Mouse (Mus musculus) testis, postnatal 14 days (tissue): ENCODE data around the gene Med13l.

Experiments used
- DNase-seq: peaks from one replicate; pipeline ENCODE4 v3.0.0; 2021; ENCODE audit warnings: low spot score

Med13l gene

DNA sequence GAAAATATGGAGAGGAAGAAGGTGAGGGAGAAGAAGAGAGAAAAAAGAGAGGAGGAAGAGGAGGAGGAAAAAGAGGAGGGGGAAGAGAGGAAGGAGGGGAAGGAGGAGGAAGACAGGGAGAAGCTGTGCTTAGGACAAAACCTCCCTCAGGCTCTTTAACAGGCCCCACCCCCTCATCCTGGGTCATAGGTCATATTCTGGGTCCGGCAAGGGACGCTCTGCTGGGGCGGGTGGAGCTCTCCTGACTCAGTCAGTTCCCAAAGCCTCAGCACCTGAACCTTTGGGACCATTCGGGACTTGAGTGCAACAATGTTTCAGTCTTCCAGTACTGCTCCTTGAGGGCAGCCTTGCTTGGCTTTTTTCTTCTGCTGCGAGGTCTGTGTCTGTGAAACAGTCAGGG lies 241.1 kb downstream of the Med13l start:
- DNase-seq = peak; percentile 61

DNA sequence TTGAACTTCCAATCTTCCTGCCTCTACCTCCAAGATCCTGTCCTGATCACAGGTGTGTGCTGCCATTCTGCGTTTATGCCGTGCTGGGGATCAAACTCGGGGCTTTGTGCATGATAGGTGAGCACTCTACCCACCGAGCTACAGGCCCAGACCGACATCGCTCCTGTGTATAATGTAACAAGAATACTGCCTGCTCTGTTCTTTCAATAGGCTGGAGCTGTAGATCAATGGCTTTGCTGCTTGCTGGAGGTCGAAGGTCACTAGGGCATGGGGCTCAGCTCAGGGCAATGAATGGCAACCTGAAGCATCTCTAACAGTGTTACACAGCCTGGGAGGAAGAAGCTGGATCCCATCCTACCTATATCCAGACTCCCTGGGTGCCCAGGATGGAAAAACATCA lies 241.6 kb downstream of the Med13l start:
- no peak for DNase-seq

GRCm38 (mm10) chr5:118808946-118809345 lies 248.5 kb downstream of the Med13l start:
- no peak for DNase-seq

- no peak for DNase-seq
Measured at GRCm38 (mm10) chr5:118809588-118809987, 249.1 kb downstream of the Med13l start.

DNA sequence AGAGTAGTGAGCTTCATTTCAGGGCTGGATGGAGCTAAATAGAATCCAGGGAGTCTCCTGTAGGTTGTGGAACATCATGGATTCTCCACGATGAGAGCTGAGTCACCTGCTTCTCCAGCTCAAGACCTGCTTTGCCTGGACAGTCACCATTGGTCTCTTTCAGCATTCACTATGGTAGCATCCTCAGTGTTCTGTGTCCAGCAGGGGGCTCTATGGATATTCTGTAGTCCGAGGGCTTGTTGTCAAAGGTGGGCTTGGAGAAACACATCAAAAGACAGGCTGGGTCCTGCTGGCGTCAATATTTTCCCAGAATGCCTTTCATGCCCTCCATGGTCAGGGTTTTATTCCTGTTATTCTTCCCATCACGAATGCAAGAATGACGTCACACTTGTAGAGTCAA lies 251.2 kb downstream of the Med13l start:
- no peak for DNase-seq

DNA sequence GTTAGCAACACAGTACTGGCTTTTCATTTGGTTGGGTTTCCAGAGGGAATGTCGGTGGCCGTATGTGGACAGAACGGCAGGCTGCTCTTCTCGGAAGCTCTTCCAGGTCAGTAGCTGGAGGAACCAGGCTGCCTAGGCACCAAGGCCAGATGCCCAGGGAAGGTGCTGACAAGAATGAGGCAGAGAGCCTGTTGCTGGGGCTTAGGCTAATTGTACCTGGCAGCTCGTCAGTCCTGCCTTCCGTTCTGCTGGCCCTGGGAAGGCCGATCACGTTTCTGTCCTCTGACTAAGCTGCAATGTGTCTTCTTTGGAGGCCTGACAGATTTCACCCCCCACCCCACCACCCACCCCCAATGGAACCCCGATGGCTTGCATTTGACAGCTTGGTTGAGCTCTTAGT lies 251.9 kb downstream of the Med13l start:
- no peak for DNase-seq

DNA sequence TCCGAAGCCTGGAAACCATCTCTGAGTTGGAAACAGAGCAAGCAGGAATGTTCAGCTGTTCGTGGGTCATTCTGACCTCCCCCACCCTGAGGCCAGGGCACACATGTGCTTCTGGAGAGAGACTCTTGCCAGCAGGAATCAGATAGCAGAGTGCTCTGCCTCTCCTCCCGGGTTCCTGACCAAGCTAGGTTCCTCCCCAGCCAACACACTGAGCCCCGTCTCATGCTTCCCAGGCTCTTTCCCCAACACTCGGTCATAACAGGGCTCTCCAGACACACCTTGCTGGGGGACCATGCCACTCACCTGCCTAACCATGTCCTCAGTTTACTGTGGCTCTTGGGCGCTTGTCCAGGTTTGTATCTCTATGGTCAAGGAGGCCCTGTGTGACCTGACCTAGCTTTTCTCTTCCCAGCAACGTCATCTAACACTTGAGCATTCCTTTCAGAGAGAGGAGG lies 252.5 kb downstream of the Med13l start:
- DNase-seq = peak; percentile 33

DNA sequence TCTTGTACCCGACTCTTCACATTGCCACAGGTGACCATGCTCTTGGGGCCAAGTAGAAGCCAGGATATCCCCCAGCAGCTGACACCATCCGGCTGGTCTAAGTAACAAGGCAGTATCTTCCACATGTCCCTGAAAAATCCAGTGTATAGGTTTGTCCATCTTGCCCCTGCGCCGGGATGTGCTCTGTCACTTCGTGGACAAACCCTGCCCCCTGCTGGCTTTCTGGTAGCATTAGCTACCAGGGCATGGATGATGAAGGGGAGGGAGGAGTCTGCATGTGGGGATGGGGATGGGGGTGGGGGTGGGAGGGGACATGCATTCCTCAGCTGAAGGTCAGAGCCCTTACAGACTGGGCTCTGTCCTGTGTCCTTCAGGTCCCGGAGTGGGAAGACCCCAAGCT lies 253.6 kb downstream of the Med13l start:
- no peak for DNase-seq
